Mouse (Mus musculus) CH12.LX (cell line): Measurements from ENCODE around the gene Cd5. TPM values are rescaled to one million over a fixed set of nuclear protein-coding genes. Genes with fewer than 3 reads are reported as not detected.

Experiments
- DNase-seq: peaks from one replicate; pipeline ENCODE4 v3.0.0-alpha.2; 2013; ENCODE audit errors: extremely low read depth
- H3K27ac ChIP-seq: 2 replicates; pipeline ENCODE4 v1.5.1; 2012; ENCODE audit warnings: low read depth, mild to moderate bottlenecking, control low read depth, moderate library complexity; ENCODE audit not compliant: insufficient read depth
- H3K27me3 ChIP-seq: replicated peaks from 2 replicates; pipeline ENCODE3; 2012; ENCODE audit warnings: inconsistent platforms
- H3K36me3 ChIP-seq, 2 experiments: replicated peaks in 1 of 2; 2 replicates each; pipeline versions ENCODE3 to v1.6.1; 2012; ENCODE audit warnings: inconsistent platforms in 1 of 2, low read length in 1 of 2, mild to moderate bottlenecking in 1 of 2, mixed read lengths in 1 of 2, moderate library complexity in 1 of 2; ENCODE audit not compliant: control insufficient read depth in 1 of 2, insufficient read depth in 1 of 2
- H3K4me1 ChIP-seq, 2 experiments: 2 replicates each; pipeline ENCODE4 v1.6.1; 2012; ENCODE audit warnings: inconsistent platforms in 1 of 2, moderate library complexity in 1 of 2; ENCODE audit not compliant: insufficient read depth in 2 of 2, control insufficient read depth in 1 of 2
- H3K4me2 ChIP-seq: 2 replicates; pipeline ENCODE4 v1.6.1; 2012; ENCODE audit warnings: low read depth, mild to moderate bottlenecking, control low read depth; ENCODE audit not compliant: poor library complexity, insufficient read depth, severe bottlenecking
- H3K4me3 ChIP-seq, 3 experiments: fragments of 150-350 bp in 1 of 3; sonication (generic) in 1 of 3; replicated peaks in 1 of 3; 2 replicates each; pipeline versions ENCODE3 to v1.5.1; 2011 to 2012; ENCODE audit warnings: low read depth in 2 of 3, low read length in 2 of 3, mild to moderate bottlenecking in 2 of 3, moderate library complexity in 2 of 3, control low read depth in 1 of 3, improper control_type of control experiment in 1 of 3, inconsistent platforms in 1 of 3, mixed read lengths in 1 of 3; ENCODE audit not compliant: poor library complexity in 1 of 3
- H3K79me2 ChIP-seq: replicated peaks from 2 replicates; pipeline ENCODE4 v1.6.1; 2012; ENCODE audit warnings: mild to moderate bottlenecking, moderate library complexity; ENCODE audit not compliant: control insufficient read depth, poor library complexity, insufficient read depth, severe bottlenecking; ENCODE audit errors: extremely low read depth
- H3K9ac ChIP-seq: 2 replicates; pipeline ENCODE4 v1.6.1; 2012; ENCODE audit warnings: low read depth, mild to moderate bottlenecking, control low read depth, moderate library complexity; ENCODE audit not compliant: insufficient read depth
- H3K9me3 ChIP-seq: replicated peaks from 2 replicates; pipeline ENCODE3; 2012; ENCODE audit warnings: low read length, inconsistent platforms, mixed read lengths
- ELF1 ChIP-seq: IDR thresholded peaks from 2 replicates; pipeline ENCODE4 v1.6.1; 2014; ENCODE audit warnings: low read depth, mild to moderate bottlenecking, inconsistent platforms, low read length, improper control_type of control experiment
- EP300 ChIP-seq: IDR thresholded peaks from 2 replicates; pipeline ENCODE4 v1.6.1; 2011; ENCODE audit warnings: low read length, improper control_type of control experiment
- GABPA ChIP-seq: IDR thresholded peaks from 2 replicates; pipeline ENCODE4 v1.6.1; 2012; ENCODE audit warnings: low read depth, low read length, improper control_type of control experiment, inconsistent platforms; ENCODE audit not compliant: insufficient replicate concordance
- IRF4 ChIP-seq: IDR thresholded peaks from 2 replicates; pipeline ENCODE4 v1.6.1; 2014; ENCODE audit warnings: low read depth, mild to moderate bottlenecking, inconsistent platforms, low read length, improper control_type of control experiment
- MAFK ChIP-seq: IDR thresholded peaks from 2 replicates; pipeline ENCODE4 v1.6.1; 2011; ENCODE audit warnings: low read length, improper control_type of control experiment; ENCODE audit not compliant: insufficient replicate concordance
- MEF2A ChIP-seq: IDR thresholded peaks from 2 replicates; pipeline ENCODE4 v1.6.1; 2014; ENCODE audit warnings: low read depth, mild to moderate bottlenecking, inconsistent platforms, low read length, improper control_type of control experiment, borderline replicate concordance
- MXI1 ChIP-seq: IDR thresholded peaks from 2 replicates; pipeline ENCODE4 v1.6.1; 2011; ENCODE audit warnings: mild to moderate bottlenecking, low read depth, low read length, improper control_type of control experiment
- MYC ChIP-seq: IDR thresholded peaks from 2 replicates; pipeline ENCODE4 v1.6.1; 2011; ENCODE audit warnings: low read depth, mild to moderate bottlenecking, improper control_type of control experiment, low read length
- POLR2A ChIP-seq: IDR thresholded peaks from 2 replicates; pipeline ENCODE4 v1.6.1; 2011; ENCODE audit warnings: low read depth, mild to moderate bottlenecking, improper control_type of control experiment, low read length
- POLR2AphosphoS2 ChIP-seq: IDR thresholded peaks from 2 replicates; pipeline ENCODE4 v1.6.1; 2011; ENCODE audit warnings: low read depth, low read length, improper control_type of control experiment
- RAD21 ChIP-seq: IDR thresholded peaks from 2 replicates; pipeline ENCODE4 v1.6.1; 2011; ENCODE audit warnings: low read depth, mild to moderate bottlenecking, low read length, improper control_type of control experiment, moderate library complexity
- RCOR1 ChIP-seq: conservative IDR thresholded peaks from 2 replicates; pipeline ENCODE4 v1.6.1; 2012; ENCODE audit warnings: low read depth, mild to moderate bottlenecking, inconsistent platforms, low read length, improper control_type of control experiment
- SIN3A ChIP-seq: IDR thresholded peaks from 2 replicates; pipeline ENCODE4 v1.6.1; 2012; ENCODE audit warnings: low read length, improper control_type of control experiment, inconsistent platforms
- USF2 ChIP-seq: conservative IDR thresholded peaks from 2 replicates; pipeline ENCODE4 v1.6.1; 2011; ENCODE audit warnings: low read depth, low read length, improper control_type of control experiment
- ZMIZ1 ChIP-seq: IDR thresholded peaks from 2 replicates; pipeline ENCODE4 v1.6.1; 2012; ENCODE audit warnings: low read depth, mild to moderate bottlenecking, inconsistent platforms, low read length, improper control_type of control experiment
- ZNF384 ChIP-seq: IDR thresholded peaks from 2 replicates; pipeline ENCODE4 v1.6.1; 2012; ENCODE audit warnings: low read depth, low read length, improper control_type of control experiment, inconsistent platforms
- dilution Hi-C: fragments of 300-500 bp; cut with MboI; formaldehyde crosslinking; loops from 2 replicates; pipeline ENCODE4 v1.14.3; 2020; ENCODE audit warnings: low sequenced_read_pairs; ENCODE audit not compliant: extremely low pct_unique_long_range_greater_than_20kb, extremely low pct_ligation_motif_present
- in situ Hi-C: fragments of 300-500 bp; cut with MboI; formaldehyde crosslinking; loops from 3 replicates; pipeline ENCODE4 v1.14.3; 2019; ENCODE audit warnings: low sequenced_read_pairs, low pct_ligation_motif_present, low pct_unique_long_range_greater_than_20kb, mixed read lengths
- polyA plus RNA-seq: library from polyadenylated mRNA; unstranded; fragments of >175 nt; gene quantifications from 2 replicates; pipeline ENCODE4 v1.2.1, GENCODE M21; 2012; ENCODE audit warnings: low read depth; ENCODE audit not compliant: insufficient read length
- total RNA-seq, 2 experiments: library from RNA; depleted of rRNA; stranded (reverse); fragments of 300-350 nt in 1 of 2; fragments of >200 nt in 1 of 2; gene quantifications; 2 replicates each; pipeline ENCODE4 v1.2.3; 2012 to 2014

The Cd5 gene
- total and polyA plus RNA-seq, 3 experiments, result 8.7 to 51.4 (median 17.7) TPM

GRCm38 (mm10) chr19:10690336-10690735 is 48.5 kb downstream of the Cd5 start (continued):
- TF ChIP-seq IRF4, result peak; percentile 92
- TF ChIP-seq USF2, result no peak
- TF ChIP-seq ZMIZ1, result no peak
- peak; percentile 83 for TF ChIP-seq MXI1
- peak; percentile 78 for TF ChIP-seq SIN3A
- no peak for TF ChIP-seq GABPA
- peak; percentile 39; the same call in 1 of the 2 replicates for TF ChIP-seq RCOR1
- TF ChIP-seq MAFK, result no peak
- TF ChIP-seq MYC, result peak; percentile 84
- no peak for TF ChIP-seq POLR2AphosphoS2
- no peak for TF ChIP-seq ZNF384
- TF ChIP-seq EP300, result peak; percentile 81

DNA sequence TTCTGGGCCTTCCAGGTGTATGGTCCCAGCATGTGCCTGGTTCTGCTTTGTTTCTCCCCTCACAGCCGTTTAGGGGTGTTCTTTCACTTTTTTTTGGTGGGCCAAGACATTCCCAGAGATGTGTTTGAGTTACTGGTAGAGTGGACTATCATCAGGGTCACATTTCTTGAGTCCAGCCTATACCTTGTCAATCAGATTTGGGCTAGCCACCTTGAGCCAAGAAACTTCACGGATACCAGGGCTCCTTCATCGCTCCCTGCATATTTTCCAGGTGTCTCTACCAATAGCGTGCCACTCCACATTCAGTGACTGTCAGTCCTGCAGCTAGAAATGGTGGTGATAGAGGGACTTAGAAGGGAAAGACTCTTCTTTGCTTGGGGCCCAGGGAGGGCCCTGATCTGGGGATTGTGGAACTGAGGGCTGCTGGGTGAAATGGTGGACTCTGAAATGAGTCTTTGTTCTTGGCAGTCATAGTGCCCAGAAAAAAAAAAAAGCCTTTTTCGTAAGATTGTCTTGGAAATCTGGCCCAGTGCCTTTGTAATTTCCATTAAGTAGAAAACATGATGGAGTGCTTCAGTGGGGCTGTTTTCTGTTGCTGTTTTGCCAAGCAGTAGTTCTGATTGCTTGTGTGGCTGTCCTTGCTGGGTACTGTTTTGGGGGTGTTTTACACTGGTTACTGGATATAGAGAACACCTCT is 49.2 kb downstream of the Cd5 start:
- DNase-seq, result no peak
- dilution Hi-C loops (no loop called here), in situ Hi-C loops (no loop called here)
- peak overlapping the region; percentile 79 to 87 (median 81) for H3K4me3 ChIP-seq
- H3K9ac ChIP-seq, result peak overlapping the region; percentile 73
- peaks cover 42% of the 10 kb centered on the region for H3K79me2 ChIP-seq
- H3K4me2 ChIP-seq, result peak overlapping the region; percentile 80
- H3K9me3 ChIP-seq, result no peaks in the 10 kb centered on the region
- H3K36me3 ChIP-seq, result peaks cover 0 to 9% of the 10 kb centered on the region in 2 experiments
- TF ChIP-seq ELF1 (no peak), MEF2A (no peak), MXI1 (no peak), POLR2A (no peak), ZNF384 (peak; percentile 38; the same call in 1 of the 2 replicates), RCOR1 (no peak), SIN3A (no peak), ZMIZ1 (0 out of 2 replicates have a peak, but pooled peaks have one; percentile 31), RAD21 (no peak), MYC (no peak; the same call in 1 of the 2 replicates)
- peaks cover 2% of the 10 kb centered on the region for H3K27me3 ChIP-seq
- peak overlapping the region; percentile 92 for H3K27ac ChIP-seq
- H3K4me1 ChIP-seq, result peaks cover 32 to 54% of the 10 kb centered on the region in 2 experiments
